In genomic region chr12:85110011-85110697, GRCm38 (mm10) we compare ENCODE assay signal across 7 mouse cellular contexts. TPM values are rescaled to one million over a fixed set of nuclear protein-coding genes. Genes with fewer than 3 reads are reported as not detected.
DNase-seq lines count a peak whose midpoint lies in the region; ATAC-seq lines count a peak whose summit lies in the region.

No protein-coding gene starts in this region.

- no peak for DNase-seq in lung, postnatal 25 days (ENCODE audit: low spot score)
- DNase-seq in c-Kit-positive CD71-positive TER-119-positive erythroid progenitor cells, embryonic 14.5 days (ENCODE audit: low spot score): peak; percentile 49
- DNase-seq in right cerebral cortex, postnatal 14 days: no peak

- 11% methylated on average over 18 of the region's 18 CpGs for WGBS in lung, embryonic 15.5 days
- WGBS in heart, embryonic 15.5 days: 14% methylated on average over 18 of the region's 18 CpGs
- 14% methylated on average over 18 of the region's 18 CpGs for WGBS in liver, embryonic 12.5 days (ENCODE audit: insufficient replicate concordance)
- WGBS in stomach, embryonic 16.5 days: 11% methylated on average over 18 of the region's 18 CpGs

- H3K4me2 ChIP-seq in lung, embryonic 15.5 days: peak overlapping the region; percentile 78
- peak overlapping the region; percentile 82 for H3K4me2 ChIP-seq in heart, embryonic 15.5 days
- peak overlapping the region; percentile 94 for H3K4me2 ChIP-seq in liver, embryonic 12.5 days
- H3K4me2 ChIP-seq in stomach, embryonic 16.5 days (ENCODE audit: low read depth, low read length): peak overlapping the region; percentile 84

- H3K9ac ChIP-seq in lung, embryonic 15.5 days: peak overlapping the region; percentile 93
- H3K9ac ChIP-seq in heart, embryonic 15.5 days: peak overlapping the region; percentile 99
- H3K9ac ChIP-seq in liver, embryonic 12.5 days: peak overlapping the region; percentile 95
- peak overlapping the region; percentile 99 for H3K9ac ChIP-seq in stomach, embryonic 16.5 days (ENCODE audit: low read length)

- no peaks in the 10 kb centered on the region for H3K9me3 ChIP-seq in lung, embryonic 15.5 days
- H3K9me3 ChIP-seq in heart, embryonic 15.5 days (replicated peaks): no peaks in the 10 kb centered on the region
- no peaks in the 10 kb centered on the region for H3K9me3 ChIP-seq in liver, embryonic 12.5 days (replicated peaks)
- H3K9me3 ChIP-seq in stomach, embryonic 16.5 days (replicated peaks; ENCODE audit: control insufficient read depth, low read length): no peaks in the 10 kb centered on the region

- H3K27ac ChIP-seq in lung, embryonic 15.5 days: peak overlapping the region; percentile 84
- peak overlapping the region; percentile 95 for H3K27ac ChIP-seq in heart, embryonic 15.5 days
- H3K27ac ChIP-seq in liver, embryonic 12.5 days: peak overlapping the region; percentile 92
- H3K27ac ChIP-seq in stomach, embryonic 16.5 days (ENCODE audit: low read length): peak overlapping the region; percentile 87

- peaks cover 2% of the 10 kb centered on the region; the same call in 1 of the 2 replicates for H3K36me3 ChIP-seq in lung, embryonic 15.5 days
- no peaks in the 10 kb centered on the region for H3K36me3 ChIP-seq in heart, embryonic 15.5 days
- peaks cover 22% of the 10 kb centered on the region for H3K36me3 ChIP-seq in liver, embryonic 12.5 days
- H3K36me3 ChIP-seq in stomach, embryonic 16.5 days (ENCODE audit: control insufficient read depth, insufficient read depth, low read length): no peaks in the 10 kb centered on the region

- peak overlapping the region; percentile 84 for H3K4me3 ChIP-seq in lung, embryonic 15.5 days
- peak overlapping the region; percentile 96 for H3K4me3 ChIP-seq in heart, embryonic 15.5 days
- peak overlapping the region; percentile 99 for H3K4me3 ChIP-seq in liver, embryonic 12.5 days
- peak overlapping the region; percentile 96 for H3K4me3 ChIP-seq in stomach, embryonic 16.5 days (replicated peaks; ENCODE audit: low read length)

- H3K4me1 ChIP-seq in lung, embryonic 15.5 days: peaks cover 38% of the 10 kb centered on the region
- peaks cover 42% of the 10 kb centered on the region for H3K4me1 ChIP-seq in heart, embryonic 15.5 days (replicated peaks)
- H3K4me1 ChIP-seq in liver, embryonic 12.5 days: peaks cover 59% of the 10 kb centered on the region
- peaks cover 30% of the 10 kb centered on the region for H3K4me1 ChIP-seq in stomach, embryonic 16.5 days (ENCODE audit: control insufficient read depth, insufficient read depth, low read length)

- ATAC-seq in lung, embryonic 15.5 days (ENCODE audit: borderline replicate concordance, extremely low read depth, low FRiP score, low TSS enrichment): peak; percentile 16; the same call in 1 of the 2 replicates
- ATAC-seq in heart, embryonic 15.5 days (replicated peaks; ENCODE audit: insufficient number of reproducible peaks, insufficient read depth, low FRiP score, low read depth): no peak
- peak; percentile 44; the same call in 1 of the 2 replicates for ATAC-seq in liver, embryonic 12.5 days
- ATAC-seq in stomach, embryonic 16.5 days (ENCODE audit: insufficient read depth, low FRiP score): peak; percentile 35

- H3K27me3 ChIP-seq in lung, embryonic 15.5 days: no peaks in the 10 kb centered on the region
- H3K27me3 ChIP-seq in heart, embryonic 15.5 days: no peaks in the 10 kb centered on the region
- H3K27me3 ChIP-seq in liver, embryonic 12.5 days (replicated peaks): no peaks in the 10 kb centered on the region
- no peaks in the 10 kb centered on the region for H3K27me3 ChIP-seq in stomach, embryonic 16.5 days (ENCODE audit: control insufficient read depth, insufficient read depth, low read length)

RNA-seq across cellular contexts. Expression of gene Prox2, which starts 0.4 kb away (rescaled TPM):
- 5.5 and 6.6 TPM in 2 replicates for polyA plus RNA-seq in lung, embryonic 15.5 days (2015; fragmentation: Nextera tagmentation; extraction: Ambion mirVana)
- polyA plus RNA-seq in heart, embryonic 15.5 days (2015; fragmentation: Nextera tagmentation; extraction: Ambion mirVana): 2.5 TPM in 2 replicates
- 3.9 and 4.1 TPM in 2 replicates for polyA plus RNA-seq in liver, embryonic 12.5 days (2016; fragmentation: Nextera tagmentation; extraction: Ambion mirVana)
- polyA plus RNA-seq in stomach, embryonic 16.5 days (2015; fragmentation: Nextera tagmentation; extraction: Ambion mirVana): 2.9 and 3.0 TPM in 2 replicates

RNA-seq across cellular contexts. Expression of gene Dlst, which starts 0.5 kb away (rescaled TPM):
- polyA plus RNA-seq in lung, embryonic 15.5 days (2015; fragmentation: Nextera tagmentation; extraction: Ambion mirVana): 108 and 109 TPM in 2 replicates
- 199 and 204 TPM in 2 replicates for polyA plus RNA-seq in heart, embryonic 15.5 days (2015; fragmentation: Nextera tagmentation; extraction: Ambion mirVana)
- 99.5 and 104 TPM in 2 replicates for polyA plus RNA-seq in liver, embryonic 12.5 days (2016; fragmentation: Nextera tagmentation; extraction: Ambion mirVana)
- 113 TPM in 2 replicates for polyA plus RNA-seq in stomach, embryonic 16.5 days (2015; fragmentation: Nextera tagmentation; extraction: Ambion mirVana)

RNA-seq across cellular contexts. Expression of gene Rps6kl1, which starts 40.9 kb away (rescaled TPM):
- polyA plus RNA-seq in lung, embryonic 15.5 days (2015; fragmentation: Nextera tagmentation; extraction: Ambion mirVana): 1.1 and 1.4 TPM in 2 replicates
- polyA plus RNA-seq in heart, embryonic 15.5 days (2015; fragmentation: Nextera tagmentation; extraction: Ambion mirVana): 0.87 and 1.9 TPM in 2 replicates
- polyA plus RNA-seq in liver, embryonic 12.5 days (2016; fragmentation: Nextera tagmentation; extraction: Ambion mirVana): 0.57 and 0.60 TPM in 2 replicates
- polyA plus RNA-seq in stomach, embryonic 16.5 days (2015; fragmentation: Nextera tagmentation; extraction: Ambion mirVana): 1.3 and 1.8 TPM in 2 replicates
